15 mouse cellular contexts compared by ENCODE assay signal in the genomic region with DNA sequence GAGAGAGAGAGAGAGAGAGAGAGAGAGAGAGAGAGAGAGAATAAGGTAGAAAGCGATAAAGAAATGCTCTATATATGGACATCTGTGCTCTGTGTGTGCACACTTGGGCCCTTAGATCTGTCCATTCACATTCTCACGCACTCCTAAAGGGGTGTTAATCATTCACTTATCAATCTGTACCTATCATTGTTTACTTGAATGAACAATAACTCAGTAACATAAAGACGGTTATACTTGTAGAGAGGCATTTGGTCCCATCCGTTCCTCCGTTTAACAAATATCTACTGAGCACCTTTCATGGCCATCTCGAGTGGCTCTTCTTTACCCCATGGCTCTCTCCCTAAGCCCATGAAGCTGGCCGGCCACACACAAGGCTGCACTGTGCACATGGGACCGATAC.
DNase-seq lines count a peak whose midpoint lies in the region; ATAC-seq and TF ChIP-seq lines count a peak whose summit lies in the region.
"Had no signal": no experiment of that assay in that cellular context is flagged by ENCODE, and none has a peak within 500 bp of the region (broad histone marks: within the 10 kb centered on the region; RNA-seq: fewer than 3 reads in every experiment).

No protein-coding gene starts in this region.

- H3K27me3 ChIP-seq in midbrain, embryonic 11.5 days (ENCODE audit: control insufficient read depth, insufficient read depth, low read length), result no peaks in the 10 kb centered on the region
- H3K27me3 ChIP-seq in midbrain, embryonic 14.5 days (ENCODE audit: control insufficient read depth, insufficient read depth, low read length), result no peaks in the 10 kb centered on the region
- no peaks in the 10 kb centered on the region for H3K27me3 ChIP-seq in stomach, postnatal 0 days (ENCODE audit: control insufficient read depth, insufficient read depth, low read length)
- H3K27me3 ChIP-seq: CH12.LX, Patski had no signal

- WGBS in midbrain, embryonic 11.5 days, result 94% methylated on average over 8 of the region's 8 CpGs
- WGBS in midbrain, embryonic 14.5 days, result 94% methylated on average over 8 of the region's 8 CpGs
- WGBS in stomach, postnatal 0 days, result 80% methylated on average over 8 of the region's 8 CpGs

- TF ChIP-seq CTCF in stomach, postnatal 0 days (IDR thresholded peaks at IDR 0.05; ENCODE audit: low read depth), result no peak

- H3K4me1 ChIP-seq in midbrain, embryonic 11.5 days (ENCODE audit: control insufficient read depth, insufficient read depth, low read length), result peaks cover 4% of the 10 kb centered on the region; the same call in 1 of the 2 replicates
- no peaks in the 10 kb centered on the region for H3K4me1 ChIP-seq in midbrain, embryonic 14.5 days (ENCODE audit: control insufficient read depth, insufficient read depth, low read length)
- H3K4me1 ChIP-seq in stomach, postnatal 0 days (replicated peaks; ENCODE audit: control insufficient read depth, insufficient read depth), result no peaks in the 10 kb centered on the region

- no peak overlapping the region for H3K9ac ChIP-seq in midbrain, embryonic 11.5 days (ENCODE audit: low read length)
- H3K9ac ChIP-seq in midbrain, embryonic 14.5 days (replicated peaks; ENCODE audit: low read length), result no peak overlapping the region
- no peak overlapping the region for H3K9ac ChIP-seq in stomach, postnatal 0 days (ENCODE audit: low read length)

- H3K27ac ChIP-seq in midbrain, embryonic 11.5 days (ENCODE audit: low read depth, low read length), result no peak overlapping the region
- no peak overlapping the region for H3K27ac ChIP-seq in midbrain, embryonic 14.5 days (replicated peaks; ENCODE audit: low read depth, low read length)
- H3K27ac ChIP-seq in stomach, postnatal 0 days (replicated peaks), result no peak overlapping the region

- ATAC-seq in midbrain, embryonic 11.5 days (ENCODE audit: low FRiP score), result no peak
- no peak for ATAC-seq in midbrain, embryonic 14.5 days (ENCODE audit: low FRiP score, low TSS enrichment)
- ATAC-seq in erythroid progenitor cell, adult 5-6 weeks (replicated peaks; ENCODE audit: low FRiP score, poor library complexity, severe bottlenecking), result no peak
- no peak for ATAC-seq in stomach, postnatal 0 days (ENCODE audit: low FRiP score, low TSS enrichment)
- ATAC-seq: Patski had no signal

- no peak for TF ChIP-seq EP300 in stomach, postnatal 0 days (optimal IDR thresholded peaks at IDR 0.05)

- H3K4me3 ChIP-seq in midbrain, embryonic 11.5 days (ENCODE audit: low read depth, low read length), result no peak overlapping the region
- H3K4me3 ChIP-seq in midbrain, embryonic 14.5 days (replicated peaks; ENCODE audit: low read depth, low read length), result no peak overlapping the region
- no peak overlapping the region for H3K4me3 ChIP-seq in stomach, postnatal 0 days (ENCODE audit: low read depth, low read length)

- no peak overlapping the region for H3K4me2 ChIP-seq in midbrain, embryonic 11.5 days
- H3K4me2 ChIP-seq in midbrain, embryonic 14.5 days (ENCODE audit: low read length), result no peak overlapping the region
- H3K4me2 ChIP-seq in stomach, postnatal 0 days (replicated peaks; ENCODE audit: low read depth), result no peak overlapping the region

- H3K9me3 ChIP-seq in midbrain, embryonic 11.5 days (ENCODE audit: control insufficient read depth, low read length), result no peaks in the 10 kb centered on the region
- no peaks in the 10 kb centered on the region for H3K9me3 ChIP-seq in midbrain, embryonic 14.5 days (ENCODE audit: control insufficient read depth, low read length)
- H3K9me3 ChIP-seq in stomach, postnatal 0 days (ENCODE audit: control insufficient read depth, low read length), result no peaks in the 10 kb centered on the region
- H3K9me3 ChIP-seq: G1E had no signal

- DNase-seq in midbrain, embryonic 11.5 days (ENCODE audit: low spot score, missing footprints), result peak; percentile 49
- no peak for DNase-seq in midbrain, embryonic 14.5 days
- DNase-seq in 3T3-L1 (ENCODE audit: low read depth, low spot score) (peak; percentile 93), adipocyte (ENCODE audit: low spot score) (peak; percentile 91)
- DNase-seq in stomach, postnatal 0 days (ENCODE audit: low spot score), result no peak
- DNase-seq: adrenal gland, adult 8-10 months; adrenal gland, postnatal 25 days; cerebellum, adult 11 months; cerebellum, adult 11-12 months; cerebellum, adult 2 months; cerebellum, adult 8-10 months had no signal

- H3K36me3 ChIP-seq in midbrain, embryonic 11.5 days (ENCODE audit: control insufficient read depth, insufficient read depth, low read length), result no peaks in the 10 kb centered on the region
- H3K36me3 ChIP-seq in midbrain, embryonic 14.5 days (ENCODE audit: control insufficient read depth, insufficient read depth, low read length), result no peaks in the 10 kb centered on the region
- H3K36me3 ChIP-seq in stomach, postnatal 0 days (ENCODE audit: control insufficient read depth, insufficient read depth, low read length), result no peaks in the 10 kb centered on the region
- H3K36me3 ChIP-seq: G1E had no signal

Comparison
In these comparisons a context has a peak if more than half of its experiments do, and no peak if none do; other contexts are left out.
1. DNase-seq: peak in midbrain, embryonic 11.5 days (single experiment), 3T3-L1 (single experiment) and adipocyte (single experiment); none in midbrain, embryonic 14.5 days (single experiment) and stomach, postnatal 0 days (single experiment).